Mouse (Mus musculus) frontal cortex, postnatal 10 days (tissue): ENCODE measurements around the gene Kcnc3.

Experiments
- DNase-seq, 2 experiments: peaks; one replicate each; pipeline ENCODE4 v3.0.0; 2022; ENCODE audit warnings: low spot score in 2 of 2, mixed read lengths in 1 of 2

Gene Kcnc3

GRCm38 (mm10) chr7:44590402-44591347 is at the start of gene Kcnc3:
Gene Kcnc3 (plus strand): TSS chr7:44590664.
- DNase-seq = peak; percentile 93 to 95

GRCm38 (mm10) chr7:44542555-44542954 is 47.9 kb upstream of the Kcnc3 start:
- DNase-seq = no peak

GRCm38 (mm10) chr7:44543071-44543470 is 47.4 kb upstream of the Kcnc3 start:
- no peak for DNase-seq

- DNase-seq = no peak
Measured at GRCm38 (mm10) chr7:44546274-44546673, 44.2 kb upstream of the Kcnc3 start.

- DNase-seq = no peak
Measured at GRCm38 (mm10) chr7:44547041-44547440, 43.4 kb upstream of the Kcnc3 start.

GRCm38 (mm10) chr7:44547725-44548124 is 42.7 kb upstream of the Kcnc3 start:
- DNase-seq = no peak

- peak; percentile 99 for DNase-seq
Measured at GRCm38 (mm10) chr7:44548497-44549087, 41.9 kb upstream of the Kcnc3 start, which contains the start of gene Pold1. Gene Pold1 (minus strand): TSS chr7:44548849.

- no peak for DNase-seq
Measured at GRCm38 (mm10) chr7:44549621-44550408, 40.6 kb upstream of the Kcnc3 start.

- DNase-seq = no peak
Measured at GRCm38 (mm10) chr7:44550409-44550678, 40.1 kb upstream of the Kcnc3 start.

- no peak for DNase-seq
Measured at GRCm38 (mm10) chr7:44551301-44551700, 39.2 kb upstream of the Kcnc3 start.

- no peak for DNase-seq
Measured at GRCm38 (mm10) chr7:44551731-44552130, 38.7 kb upstream of the Kcnc3 start.

GRCm38 (mm10) chr7:44552141-44552908 is 38.1 kb upstream of the Kcnc3 start:
- DNase-seq = no peak

GRCm38 (mm10) chr7:44553196-44553764 is 37.2 kb upstream of the Kcnc3 start:
- DNase-seq = peak; percentile 65 to 76

- peak; percentile 91 to 93 for DNase-seq
Measured at GRCm38 (mm10) chr7:44553826-44554225, 36.6 kb upstream of the Kcnc3 start, which contains the start of gene Nr1h2. Gene Nr1h2 (minus strand): TSS chr7:44553951.

- DNase-seq = no peak
Measured at GRCm38 (mm10) chr7:44557629-44558028, 32.8 kb upstream of the Kcnc3 start.

GRCm38 (mm10) chr7:44560435-44561400 is 29.7 kb upstream of the Kcnc3 start:
- peak in 1 of 2 experiments; percentile 76 for DNase-seq

GRCm38 (mm10) chr7:44563284-44563683 is 27.2 kb upstream of the Kcnc3 start:
- no peak for DNase-seq

- no peak for DNase-seq
Measured at GRCm38 (mm10) chr7:44564486-44564885, 26.0 kb upstream of the Kcnc3 start.

GRCm38 (mm10) chr7:44565414-44565813 is 25.1 kb upstream of the Kcnc3 start:
- no peak for DNase-seq

GRCm38 (mm10) chr7:44568803-44569202 is 21.7 kb upstream of the Kcnc3 start:
- DNase-seq = no peak
